Mouse (Mus musculus): Measurements from ENCODE around the gene Cenpv.
A peak's percentile ranks its signal among the peaks of the same experiment; 100 is the strongest.

- no peak for TF ChIP-seq CTCF (IDR thresholded peaks at IDR 0.05; ENCODE audit: borderline replicate concordance, insufficient read depth, low read length)
- TF ChIP-seq POLR2A (IDR thresholded peaks at IDR 0.05; ENCODE audit: low read depth, low read length) = 0 out of 2 replicates have a peak, but pooled peaks have one; percentile 22
These were observed 43.7 kb downstream of the Cenpv start for GRCm38 (mm10) chr11:62495276-62495801.
